Mouse (Mus musculus) stomach, postnatal 0 days (tissue): Measurements from ENCODE around the gene Tmem18. TPM values are rescaled to one million over a fixed set of nuclear protein-coding genes. Genes with fewer than 3 reads are reported as not detected.

Source experiments
- ATAC-seq: fragments of 200-750 bp; cut with Nextera tagmentation; 2 replicates; pipeline ENCODE4 v1.8.0; 2017; ENCODE audit not compliant: low FRiP score, low TSS enrichment
- DNase-seq: peaks from one replicate; pipeline ENCODE4 v3.0.0-alpha.2; 2016; ENCODE audit warnings: low spot score
- H3K27ac ChIP-seq: fragments of 300-500 bp; sonication (generic); replicated peaks from 2 replicates; pipeline ENCODE4 v1.5.1; 2014; ENCODE audit warnings: mild to moderate bottlenecking, control low read depth
- H3K27me3 ChIP-seq: fragments of 300-500 bp; sonication (generic); 2 replicates; pipeline ENCODE4 v1.6.1; 2014; ENCODE audit warnings: low read length; ENCODE audit not compliant: control insufficient read depth, insufficient read depth
- H3K36me3 ChIP-seq: fragments of 300-500 bp; sonication (generic); 2 replicates; pipeline ENCODE4 v1.6.1; 2014; ENCODE audit warnings: low read length, mixed read lengths; ENCODE audit not compliant: control insufficient read depth, insufficient read depth
- H3K4me1 ChIP-seq: fragments of 300-500 bp; sonication (generic); replicated peaks from 2 replicates; pipeline ENCODE4 v1.6.1; 2014; ENCODE audit warnings: antibody characterized with exemption; ENCODE audit not compliant: control insufficient read depth, insufficient read depth
- H3K4me2 ChIP-seq: fragments of 300-500 bp; sonication (generic); replicated peaks from 2 replicates; pipeline ENCODE4 v1.6.1; 2014; ENCODE audit warnings: low read depth, mild to moderate bottlenecking, control low read depth, moderate library complexity
- H3K4me3 ChIP-seq: fragments of 300-500 bp; sonication (generic); 2 replicates; pipeline ENCODE4 v1.5.1; 2014; ENCODE audit warnings: low read depth, low read length, control low read depth
- H3K9ac ChIP-seq: fragments of 300-500 bp; sonication (generic); 2 replicates; pipeline ENCODE4 v1.6.1; 2014; ENCODE audit warnings: mild to moderate bottlenecking, low read length, control low read depth, mixed read lengths
- H3K9me3 ChIP-seq: fragments of 300-500 bp; sonication (generic); 2 replicates; pipeline ENCODE4 v1.6.1; 2016; ENCODE audit warnings: low read length; ENCODE audit not compliant: control insufficient read depth
- CTCF ChIP-seq: IDR thresholded peaks from 2 replicates; pipeline ENCODE4 v1.5.1; 2016; ENCODE audit warnings: antibody characterized with exemption, low read depth, mild to moderate bottlenecking, moderate library complexity
- EP300 ChIP-seq: optimal IDR thresholded peaks from 2 replicates; pipeline ENCODE3; 2016; ENCODE audit warnings: antibody characterized with exemption
- WGBS: fragments of 180-500 bp; shearing (Covaris S2); extraction: QIAGEN DNeasy Blood & Tissue Kit; methylation state at CpG from one replicate; pipeline ENCODE4 v1.1.7; 2014; 5-methylcytosine and 5-hydroxymethylcytosine counted together
- polyA plus RNA-seq: library from polyadenylated mRNA; unstranded; fragments of >200 nt; fragmentation: Nextera tagmentation; extraction: Ambion mirVana; gene quantifications from 2 replicates; pipeline ENCODE4 v1.2.1, GENCODE M21; 2015

Gene Tmem18
- polyA plus RNA-seq, 1 experiment from 2014 or later = 18.4 TPM

- DNase-seq (no peak), ATAC-seq (no peak)
- H3K27me3 ChIP-seq = no peaks in the 10 kb centered on the region
- H3K36me3 ChIP-seq = no peaks in the 10 kb centered on the region
- H3K4me3 ChIP-seq = no peak overlapping the region
- no peak overlapping the region for H3K27ac ChIP-seq
- H3K4me1 ChIP-seq = no peaks in the 10 kb centered on the region
- no peak for TF ChIP-seq CTCF
- no peak for TF ChIP-seq EP300
- H3K9me3 ChIP-seq = no peaks in the 10 kb centered on the region
- no peak overlapping the region for H3K4me2 ChIP-seq
- no peak overlapping the region for H3K9ac ChIP-seq
- WGBS = 48% methylated on average over 2 of the region's 2 CpGs
Observed at GRCm38 (mm10) chr12:30599474-30599873, 15.2 kb downstream of the Tmem18 start.

DNA sequence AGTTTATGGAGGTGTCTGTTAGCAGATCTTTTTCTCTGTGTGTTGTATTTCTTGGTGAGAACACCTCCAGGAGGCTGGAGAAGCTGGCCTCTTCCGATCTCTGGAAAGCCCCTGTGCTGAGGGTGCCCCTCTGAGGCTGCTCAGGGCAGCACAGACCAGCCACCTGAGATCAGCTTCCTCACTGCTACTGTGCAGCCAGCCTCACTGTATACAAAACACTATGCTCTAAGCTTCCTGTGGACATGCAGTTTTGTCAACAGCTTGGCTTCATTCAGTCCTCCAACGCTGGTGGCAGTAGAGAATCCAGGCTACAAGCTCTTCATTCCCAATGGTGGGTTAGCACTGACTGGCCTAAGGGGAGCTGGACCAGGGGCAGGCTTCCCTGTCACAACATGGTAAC is 15.8 kb downstream of the Tmem18 start:
- no peaks in the 10 kb centered on the region for H3K27me3 ChIP-seq
- H3K4me3 ChIP-seq = no peak overlapping the region
- 73% methylated on average over 2 of the region's 2 CpGs for WGBS
- H3K36me3 ChIP-seq = no peaks in the 10 kb centered on the region
- DNase-seq (no peak), ATAC-seq (no peak)
- H3K9ac ChIP-seq = no peak overlapping the region
- TF ChIP-seq CTCF = no peak
- no peak for TF ChIP-seq EP300
- no peak overlapping the region for H3K27ac ChIP-seq
- no peak overlapping the region for H3K4me2 ChIP-seq
- H3K4me1 ChIP-seq = no peaks in the 10 kb centered on the region
- H3K9me3 ChIP-seq = no peaks in the 10 kb centered on the region

GRCm38 (mm10) chr12:30604012-30604411 is 19.8 kb downstream of the Tmem18 start:
- no peak for DNase-seq
- TF ChIP-seq EP300 = no peak
- no peak for TF ChIP-seq CTCF
- ATAC-seq = no peak

GRCm38 (mm10) chr12:30604876-30605275 is 20.6 kb downstream of the Tmem18 start:
- WGBS = 76% methylated on average over 6 of the region's 6 CpGs
- no peak for TF ChIP-seq EP300
- Histone ChIP-seq H3K4me2 (no peak overlapping the region), H3K9me3 (no peaks in the 10 kb centered on the region), H3K36me3 (no peaks in the 10 kb centered on the region), H3K27ac (no peak overlapping the region), H3K4me3 (no peak overlapping the region), H3K27me3 (no peaks in the 10 kb centered on the region), H3K9ac (no peak overlapping the region), H3K4me1 (no peaks in the 10 kb centered on the region)
- DNase-seq (no peak), ATAC-seq (no peak)

More at GRCm38 (mm10) chr12:30604012-30604411, 19.8 kb downstream of the Tmem18 start:
- Histone ChIP-seq H3K36me3 (no peaks in the 10 kb centered on the region), H3K9ac (no peak overlapping the region), H3K27ac (no peak overlapping the region), H3K4me2 (no peak overlapping the region), H3K27me3 (no peaks in the 10 kb centered on the region), H3K4me1 (no peaks in the 10 kb centered on the region), H3K4me3 (no peak overlapping the region), H3K9me3 (no peaks in the 10 kb centered on the region)
- 80% methylated on average over 9 of the region's 9 CpGs for WGBS

- H3K9me3 ChIP-seq = no peaks in the 10 kb centered on the region
- TF ChIP-seq EP300 (no peak), CTCF (no peak)
- no peak for ATAC-seq
- 85% methylated on average over 6 of the region's 6 CpGs for WGBS
- H3K27me3 ChIP-seq = no peaks in the 10 kb centered on the region
- no peak overlapping the region for H3K4me2 ChIP-seq
- no peaks in the 10 kb centered on the region for H3K4me1 ChIP-seq
- no peak overlapping the region for H3K9ac ChIP-seq
- DNase-seq = no peak
- no peak overlapping the region for H3K27ac ChIP-seq
- no peak overlapping the region for H3K4me3 ChIP-seq
- no peaks in the 10 kb centered on the region for H3K36me3 ChIP-seq
Observed at GRCm38 (mm10) chr12:30605941-30606340, 21.7 kb downstream of the Tmem18 start.

DNA sequence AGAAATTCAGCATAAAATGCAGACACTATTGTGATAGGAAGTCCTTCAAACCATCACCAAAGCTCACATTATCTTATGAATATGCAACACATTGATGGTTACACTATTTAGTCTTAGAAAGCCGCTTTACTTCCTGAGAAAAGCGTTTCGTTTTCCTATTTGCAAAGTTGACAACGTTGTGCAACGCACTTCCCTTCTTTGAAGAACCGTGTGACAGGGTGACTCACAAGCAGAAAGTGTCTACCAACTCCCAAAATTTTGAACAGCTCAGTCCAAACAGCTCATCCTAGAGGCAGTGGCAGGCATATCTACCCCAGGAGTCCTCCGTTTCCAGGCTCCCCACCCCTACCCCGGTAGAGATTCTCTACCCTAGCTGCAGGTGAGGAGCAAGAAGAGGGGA is 22.5 kb downstream of the Tmem18 start:
- H3K36me3 ChIP-seq = no peaks in the 10 kb centered on the region
- H3K9ac ChIP-seq = no peak overlapping the region
- no peak overlapping the region for H3K27ac ChIP-seq
- no peak overlapping the region for H3K4me3 ChIP-seq
- no peaks in the 10 kb centered on the region for H3K27me3 ChIP-seq
- H3K4me2 ChIP-seq = no peak overlapping the region
- H3K9me3 ChIP-seq = no peaks in the 10 kb centered on the region
- DNase-seq = no peak
- ATAC-seq = no peak
- TF ChIP-seq CTCF (no peak), EP300 (no peak)
- no peaks in the 10 kb centered on the region for H3K4me1 ChIP-seq
- 73% methylated on average over 8 of the region's 8 CpGs for WGBS
